Mouse (Mus musculus) c-Kit-negative CD71-positive TER-119-positive erythroid progenitor cells, embryonic 14.5 days (primary cell): ENCODE results near the gene Cpne6.

Experiments used
- DNase-seq: peaks from one replicate; pipeline ENCODE4 v3.0.0-alpha.2; 2013; ENCODE audit warnings: low read depth, low spot score

Cpne6 gene

GRCm38 (mm10) chr14:55496761-55497448 lies 13.3 kb upstream of the Cpne6 start:
- DNase-seq, result no peak

GRCm38 (mm10) chr14:55497449-55497821 lies 12.8 kb upstream of the Cpne6 start:
- peak; percentile 60 for DNase-seq

- no peak for DNase-seq
Measured at GRCm38 (mm10) chr14:55505612-55506011, 4.6 kb upstream of the Cpne6 start.

- DNase-seq, result no peak
Measured at GRCm38 (mm10) chr14:55507801-55508200, 2.4 kb upstream of the Cpne6 start.

- no peak for DNase-seq
Measured at GRCm38 (mm10) chr14:55509540-55509939, 705 bp upstream of the Cpne6 start.

GRCm38 (mm10) chr14:55511037-55511436 lies 792 bp downstream of the Cpne6 start:
- DNase-seq, result no peak

- no peak for DNase-seq
Measured at GRCm38 (mm10) chr14:55513927-55514326, 3.7 kb downstream of the Cpne6 start.

- DNase-seq, result no peak
Measured at GRCm38 (mm10) chr14:55515846-55516245, 5.6 kb downstream of the Cpne6 start.

GRCm38 (mm10) chr14:55518897-55519296 lies 8.7 kb downstream of the Cpne6 start:
- no peak for DNase-seq

- DNase-seq, result no peak
Measured at GRCm38 (mm10) chr14:55519604-55520003, 9.4 kb downstream of the Cpne6 start.

- DNase-seq, result no peak
Measured at GRCm38 (mm10) chr14:55520451-55521361, 10.5 kb downstream of the Cpne6 start.

- no peak for DNase-seq
Measured at GRCm38 (mm10) chr14:55524062-55524461, 13.8 kb downstream of the Cpne6 start.

- DNase-seq, result no peak
Measured at GRCm38 (mm10) chr14:55524785-55525184, 14.5 kb downstream of the Cpne6 start, which contains the start of gene Nrl. Nrl (minus strand) TSS chr14:55524981.

- DNase-seq, result no peak
Measured at GRCm38 (mm10) chr14:55526674-55527073, 16.4 kb downstream of the Cpne6 start.

- DNase-seq, result peak; percentile 38
Measured at GRCm38 (mm10) chr14:55527940-55528339, 17.7 kb downstream of the Cpne6 start.

- DNase-seq, result no peak
Measured at GRCm38 (mm10) chr14:55536116-55536745, 26.0 kb downstream of the Cpne6 start.

GRCm38 (mm10) chr14:55540067-55540786 lies 30.0 kb downstream of the Cpne6 start, which contains the start of gene Pck2:
Pck2 (plus strand) TSS chr14:55540266.
- peak; percentile 89 for DNase-seq

GRCm38 (mm10) chr14:55540787-55541321 lies 30.6 kb downstream of the Cpne6 start:
- peak; percentile 37 for DNase-seq

- DNase-seq, result no peak
Measured at GRCm38 (mm10) chr14:55542268-55542667, 32.0 kb downstream of the Cpne6 start.

GRCm38 (mm10) chr14:55544334-55544733 lies 34.1 kb downstream of the Cpne6 start:
- no peak for DNase-seq

- no peak for DNase-seq
Measured at GRCm38 (mm10) chr14:55550191-55550590, 39.9 kb downstream of the Cpne6 start.
